ENCODE assay signal across 8 mouse cellular contexts in the genomic region with DNA sequence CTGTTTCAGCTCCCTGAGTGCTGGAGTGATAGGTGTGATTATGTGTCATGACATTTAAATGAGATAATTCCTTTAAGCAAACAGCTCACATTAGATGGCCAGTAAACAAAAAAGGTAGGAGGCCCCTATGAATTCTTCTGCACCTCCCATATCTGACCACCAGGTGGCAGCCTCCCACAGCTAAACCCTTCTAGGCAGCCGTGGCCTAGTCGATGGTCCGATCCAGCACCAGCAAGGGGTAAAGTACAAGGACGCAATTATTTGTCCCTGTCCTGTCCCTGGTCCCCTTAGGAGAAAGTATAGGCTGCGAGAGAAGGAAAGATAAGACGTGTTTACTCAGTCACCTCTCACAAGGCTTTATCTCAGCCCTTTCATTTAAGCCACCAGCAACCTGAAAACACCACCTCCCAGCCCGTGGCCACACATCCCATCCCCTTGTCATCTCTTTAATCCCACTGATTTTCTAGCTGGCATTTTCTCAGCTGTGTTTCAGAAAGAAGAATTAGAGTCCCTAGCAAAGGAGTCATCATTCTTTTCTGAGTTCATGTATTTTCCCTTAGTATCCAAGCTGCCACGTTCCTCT. TPM values are rescaled to one million over a fixed set of nuclear protein-coding genes. Genes with fewer than 3 reads are reported as not detected.
DNase-seq lines count a peak whose midpoint lies in the region; ATAC-seq and TF ChIP-seq lines count a peak whose summit lies in the region.

No protein-coding gene starts in this region.

- H3K4me3 ChIP-seq in hindbrain, embryonic 10.5 days, result no peak overlapping the region
- H3K4me3 ChIP-seq in hindbrain, embryonic 16.5 days (ENCODE audit: low read length), result no peak overlapping the region
- H3K4me3 ChIP-seq in intestine, postnatal 0 days (ENCODE audit: low read depth, low read length), result no peak overlapping the region
- H3K4me3 ChIP-seq in limb, embryonic 11.5 days (ENCODE audit: low read depth, low read length), result no peak overlapping the region
- H3K4me3 ChIP-seq in midbrain, embryonic 14.5 days (replicated peaks; ENCODE audit: low read depth, low read length), result no peak overlapping the region

- ATAC-seq in hindbrain, embryonic 16.5 days, result no peak
- peak; percentile 73 for ATAC-seq in intestine, postnatal 0 days
- ATAC-seq in limb, embryonic 11.5 days (ENCODE audit: insufficient number of reproducible peaks, low FRiP score, low TSS enrichment, low read depth), result no peak; the same call in 1 of the 2 replicates
- peak; percentile 62; the same call in 1 of the 2 replicates for ATAC-seq in midbrain, embryonic 14.5 days (ENCODE audit: low FRiP score, low TSS enrichment)

- H3K9me3 ChIP-seq in hindbrain, embryonic 10.5 days, result no peaks in the 10 kb centered on the region
- H3K9me3 ChIP-seq in hindbrain, embryonic 16.5 days (ENCODE audit: control insufficient read depth, low read length), result no peaks in the 10 kb centered on the region
- no peaks in the 10 kb centered on the region for H3K9me3 ChIP-seq in intestine, postnatal 0 days (ENCODE audit: control insufficient read depth)
- H3K9me3 ChIP-seq in limb, embryonic 11.5 days (ENCODE audit: control insufficient read depth, low read length), result no peaks in the 10 kb centered on the region
- no peaks in the 10 kb centered on the region for H3K9me3 ChIP-seq in midbrain, embryonic 14.5 days (ENCODE audit: control insufficient read depth, low read length)

- no peaks in the 10 kb centered on the region for H3K27me3 ChIP-seq in hindbrain, embryonic 10.5 days (ENCODE audit: insufficient read depth, poor library complexity, severe bottlenecking)
- H3K27me3 ChIP-seq in hindbrain, embryonic 16.5 days (replicated peaks; ENCODE audit: control insufficient read depth, insufficient read depth, low read length), result no peaks in the 10 kb centered on the region
- no peaks in the 10 kb centered on the region for H3K27me3 ChIP-seq in intestine, postnatal 0 days (replicated peaks; ENCODE audit: control insufficient read depth, insufficient read depth, low read length)
- no peaks in the 10 kb centered on the region for H3K27me3 ChIP-seq in limb, embryonic 11.5 days (ENCODE audit: control insufficient read depth, insufficient read depth, low read length)
- no peaks in the 10 kb centered on the region for H3K27me3 ChIP-seq in midbrain, embryonic 14.5 days (ENCODE audit: control insufficient read depth, insufficient read depth, low read length)

- H3K4me1 ChIP-seq in hindbrain, embryonic 10.5 days (replicated peaks), result no peaks in the 10 kb centered on the region
- no peaks in the 10 kb centered on the region for H3K4me1 ChIP-seq in hindbrain, embryonic 16.5 days (ENCODE audit: control insufficient read depth, insufficient read depth, low read depth, low read length)
- H3K4me1 ChIP-seq in intestine, postnatal 0 days (replicated peaks; ENCODE audit: control insufficient read depth, insufficient read depth, low read length), result no peaks in the 10 kb centered on the region
- no peaks in the 10 kb centered on the region for H3K4me1 ChIP-seq in limb, embryonic 11.5 days (ENCODE audit: control insufficient read depth, insufficient read depth, low read length)
- H3K4me1 ChIP-seq in midbrain, embryonic 14.5 days (ENCODE audit: control insufficient read depth, insufficient read depth, low read length), result no peaks in the 10 kb centered on the region

- TF ChIP-seq CTCF in intestine, postnatal 0 days (IDR thresholded peaks at IDR 0.05; ENCODE audit: low read depth), result peak; percentile 87

- H3K9ac ChIP-seq in hindbrain, embryonic 16.5 days (ENCODE audit: low read depth, low read length), result no peak overlapping the region
- H3K9ac ChIP-seq in intestine, postnatal 0 days (ENCODE audit: low read depth, low read length), result no peak overlapping the region
- no peak overlapping the region for H3K9ac ChIP-seq in limb, embryonic 11.5 days (ENCODE audit: low read length)
- H3K9ac ChIP-seq in midbrain, embryonic 14.5 days (replicated peaks; ENCODE audit: low read length), result no peak overlapping the region

- 45% methylated on average over 8 of the region's 8 CpGs for WGBS in hindbrain, embryonic 10.5 days
- WGBS in hindbrain, embryonic 16.5 days, result 31% methylated on average over 8 of the region's 8 CpGs
- 33% methylated on average over 8 of the region's 8 CpGs for WGBS in intestine, postnatal 0 days
- WGBS in limb, embryonic 11.5 days, result 51% methylated on average over 8 of the region's 8 CpGs
- WGBS in midbrain, embryonic 14.5 days, result 36% methylated on average over 8 of the region's 8 CpGs

- no peak overlapping the region for H3K4me2 ChIP-seq in hindbrain, embryonic 16.5 days (ENCODE audit: low read length)
- 0 out of 2 replicates have a peak overlapping the region, but pooled peaks have one; percentile 10 for H3K4me2 ChIP-seq in intestine, postnatal 0 days (replicated peaks; ENCODE audit: low read depth)
- no peak overlapping the region for H3K4me2 ChIP-seq in limb, embryonic 11.5 days (ENCODE audit: low read depth, severe bottlenecking)
- H3K4me2 ChIP-seq in midbrain, embryonic 14.5 days (ENCODE audit: low read length), result peak overlapping the region; percentile 21; the same call in 1 of the 2 replicates

- H3K36me3 ChIP-seq in hindbrain, embryonic 10.5 days, result no peaks in the 10 kb centered on the region
- no peaks in the 10 kb centered on the region for H3K36me3 ChIP-seq in hindbrain, embryonic 16.5 days (ENCODE audit: control insufficient read depth, insufficient read depth, low read length)
- H3K36me3 ChIP-seq in intestine, postnatal 0 days (ENCODE audit: control insufficient read depth, insufficient read depth), result no peaks in the 10 kb centered on the region
- H3K36me3 ChIP-seq in limb, embryonic 11.5 days (ENCODE audit: control insufficient read depth, insufficient read depth, low read length), result no peaks in the 10 kb centered on the region
- no peaks in the 10 kb centered on the region for H3K36me3 ChIP-seq in midbrain, embryonic 14.5 days (ENCODE audit: control insufficient read depth, insufficient read depth, low read length)

- DNase-seq in hindbrain, embryonic 10.5 days (ENCODE audit: low spot score), result peak; percentile 66
- DNase-seq in embryo, embryonic 10 days (ENCODE audit: low spot score), result peak; percentile 62
- peak; percentile 40 for DNase-seq in gastrocnemius, postnatal 25 days
- DNase-seq in limb, embryonic 11.5 days (ENCODE audit: low spot score), result peak; percentile 73
- peak; percentile 76 for DNase-seq in midbrain, embryonic 14.5 days
- peak; percentile 52 to 59 for DNase-seq in spleen, postnatal 36 days (ENCODE audit: low spot score in 2 of 2)

- H3K27ac ChIP-seq in hindbrain, embryonic 10.5 days, result 0 out of 2 replicates have a peak overlapping the region, but pooled peaks have one; percentile 40
- no peak overlapping the region for H3K27ac ChIP-seq in hindbrain, embryonic 16.5 days (ENCODE audit: low read depth, low read length)
- H3K27ac ChIP-seq in intestine, postnatal 0 days (ENCODE audit: low read depth, low read length), result no peak overlapping the region
- H3K27ac ChIP-seq in limb, embryonic 11.5 days (replicated peaks; ENCODE audit: low read depth, low read length), result no peak overlapping the region
- H3K27ac ChIP-seq in midbrain, embryonic 14.5 days (replicated peaks; ENCODE audit: low read depth, low read length), result no peak overlapping the region

RNA-seq across cellular contexts. Expression of a gene that starts 26.3 kb away (rescaled TPM):
- 9.3 and 9.6 TPM in 2 replicates for polyA plus RNA-seq in hindbrain, embryonic 10.5 days (2016; fragmentation: Nextera tagmentation; extraction: Ambion mirVana)
- polyA plus RNA-seq in hindbrain, embryonic 16.5 days (2015; fragmentation: Nextera tagmentation; extraction: Ambion mirVana), result 9.4 and 10.8 TPM in 2 replicates
- total RNA-seq in gastrocnemius, postnatal 25 days (2021), result 10 to 100 TPM; 16.7 to 21.9 TPM
- polyA plus RNA-seq in intestine, postnatal 0 days (2015; fragmentation: Nextera tagmentation; extraction: Ambion mirVana), result 14.2 and 15.0 TPM in 2 replicates
- 14.9 and 15.8 TPM in 2 replicates for polyA plus RNA-seq in limb, embryonic 11.5 days (2014; fragmentation: Nextera tagmentation; extraction: Ambion mirVana)
- polyA plus RNA-seq in midbrain, embryonic 14.5 days (2014; fragmentation: Nextera tagmentation; extraction: Ambion mirVana), result 15.7 and 17.6 TPM in 2 replicates

Comparison
In these comparisons a context has a peak if more than half of its experiments do, and no peak if none do; other contexts are left out.
1. ATAC-seq: peak in intestine, postnatal 0 days (single experiment) and midbrain, embryonic 14.5 days (single experiment); none in hindbrain, embryonic 16.5 days (single experiment) and limb, embryonic 11.5 days (single experiment).
2. H3K4me2 ChIP-seq: peak in intestine, postnatal 0 days (single experiment) and midbrain, embryonic 14.5 days (single experiment); none in hindbrain, embryonic 16.5 days (single experiment) and limb, embryonic 11.5 days (single experiment).
3. Peak in every context shown above with its lines, with median percentiles within 50 percentile points of each other: DNase-seq.